Mouse (Mus musculus) megakaryocyte, embryonic 14.5 days (primary cell): ENCODE data around the gene Ttll11. TPM values are rescaled to one million over a fixed set of nuclear protein-coding genes. Genes with fewer than 3 reads are reported as not detected.

Experiments used
- H3K27me3 ChIP-seq: replicated peaks from 2 replicates; pipeline ENCODE3; 2012; ENCODE audit warnings: inconsistent platforms
- H3K36me3 ChIP-seq: replicated peaks from 2 replicates; pipeline ENCODE3; 2012; ENCODE audit warnings: low read length, inconsistent platforms, mixed read lengths
- H3K4me1 ChIP-seq: 2 replicates; pipeline ENCODE4 v1.6.1; 2012; ENCODE audit warnings: inconsistent platforms
- H3K4me3 ChIP-seq: replicated peaks from 2 replicates; pipeline ENCODE3; 2012; ENCODE audit warnings: moderate library complexity, mild to moderate bottlenecking, inconsistent platforms
- H3K9me3 ChIP-seq: 2 replicates; pipeline ENCODE4 v1.6.1; 2012; ENCODE audit warnings: inconsistent platforms
- FLI1 ChIP-seq: IDR thresholded peaks from 2 replicates; pipeline ENCODE4 v1.6.1; 2012; ENCODE audit warnings: low read length, inconsistent platforms, mixed read lengths
- GATA1 ChIP-seq: IDR thresholded peaks from 3 replicates; pipeline ENCODE4 v1.6.1; 2012; ENCODE audit warnings: mixed read lengths, low read length, inconsistent platforms, borderline replicate concordance
- polyA plus RNA-seq: library from polyadenylated mRNA; stranded (reverse); fragments of >175 nt; gene quantifications from 2 replicates; pipeline ENCODE4 v1.2.3, GENCODE M21; 2012; ENCODE audit warnings: low replicate concordance; ENCODE audit not compliant: insufficient read depth

Gene Ttll11
- polyA plus RNA-seq, 1 experiment, result 64.8 TPM

DNA sequence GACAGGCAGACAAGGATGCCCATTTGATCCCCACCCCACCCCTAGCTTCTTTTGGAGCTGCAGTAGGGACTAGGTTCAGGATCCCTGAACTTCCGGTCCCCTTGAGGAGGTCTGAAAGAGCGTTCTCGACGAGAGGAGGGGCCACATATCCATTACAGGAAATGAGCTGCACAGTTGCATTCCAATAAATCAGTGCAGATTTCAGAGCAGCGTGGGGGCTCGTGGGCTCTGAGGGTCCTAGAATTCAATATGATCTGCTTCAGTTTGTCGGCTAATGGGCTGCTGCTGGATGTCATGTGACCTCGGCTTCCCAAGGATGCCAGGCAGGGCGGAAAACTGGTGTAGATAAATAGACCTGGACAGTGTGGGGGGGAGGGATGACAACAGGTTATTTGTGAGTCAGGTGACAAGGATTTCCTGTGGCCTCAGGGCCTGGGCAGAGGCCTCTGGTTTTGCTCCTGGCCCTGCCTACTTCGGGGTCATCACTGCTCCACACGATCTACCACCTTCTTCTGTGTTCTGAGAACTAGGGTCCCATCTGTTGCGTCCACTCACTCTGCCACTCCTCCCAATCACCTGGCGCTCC, 240.0 kb downstream of the Ttll11 start:
- H3K9me3 ChIP-seq, result peaks cover 6% of the 10 kb centered on the region; the same call in 1 of the 2 replicates

DNA sequence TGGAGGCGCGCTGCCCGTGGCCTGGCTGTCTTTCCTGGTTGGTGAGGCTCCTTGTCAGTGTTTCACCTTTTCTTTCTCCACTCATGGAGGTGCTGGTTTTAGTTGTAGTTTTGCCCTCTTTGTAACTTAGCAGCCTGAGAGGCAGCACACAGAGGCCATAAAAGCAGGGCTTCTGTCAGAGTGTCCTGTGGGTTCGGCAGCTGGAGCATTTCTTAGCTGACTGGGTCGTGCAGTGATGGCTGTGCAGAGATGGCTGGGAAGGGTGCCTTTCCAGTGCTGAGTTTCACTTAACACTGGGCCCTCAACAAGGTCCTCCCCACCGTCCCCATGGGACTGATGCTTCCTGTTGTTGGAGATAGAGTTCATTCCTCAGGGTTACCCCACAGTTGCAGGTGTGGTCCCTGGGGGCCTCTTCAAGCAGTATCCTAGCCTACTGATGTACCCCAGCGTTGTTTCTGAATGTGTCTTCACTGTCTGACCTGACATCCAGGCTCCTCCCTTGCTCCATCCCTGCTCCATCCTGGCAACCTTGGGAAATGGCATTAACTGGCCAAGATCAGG, 242.2 kb downstream of the Ttll11 start:
- peaks cover 41% of the 10 kb centered on the region for H3K4me1 ChIP-seq
- H3K36me3 ChIP-seq, result peaks cover 21% of the 10 kb centered on the region
- peaks cover 21% of the 10 kb centered on the region for H3K9me3 ChIP-seq
- H3K4me3 ChIP-seq, result no peak overlapping the region
- TF ChIP-seq FLI1 (no peak), GATA1 (no peak)
- H3K27me3 ChIP-seq, result peaks cover 5% of the 10 kb centered on the region

More for the DNA sequence above, 240.0 kb downstream of the Ttll11 start:
- Histone ChIP-seq H3K27me3 (peaks cover 5% of the 10 kb centered on the region), H3K4me3 (no peak overlapping the region), H3K36me3 (peaks cover 12% of the 10 kb centered on the region), H3K4me1 (peaks cover 51% of the 10 kb centered on the region)
- no peak for TF ChIP-seq GATA1
- TF ChIP-seq FLI1, result no peak

DNA sequence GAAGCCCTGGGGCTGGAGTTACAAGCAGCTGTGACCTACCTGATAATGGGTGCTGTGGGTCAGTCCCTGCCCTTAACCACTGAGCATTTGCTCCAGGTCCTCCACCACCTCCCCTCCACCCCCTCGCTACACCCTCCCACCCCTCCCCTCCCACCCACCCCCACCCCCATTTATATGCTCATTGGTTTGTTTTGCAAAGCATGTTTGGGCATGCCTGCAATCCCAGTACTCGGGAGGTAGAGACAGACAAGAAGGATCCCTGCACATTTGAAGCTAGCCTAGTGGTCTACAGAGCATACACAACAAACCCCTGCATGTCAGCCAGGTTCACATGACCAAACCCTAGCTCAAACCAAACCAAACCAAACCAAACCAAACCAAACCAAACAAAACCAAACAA, 243.7 kb downstream of the Ttll11 start:
- H3K36me3 ChIP-seq, result peaks cover 22% of the 10 kb centered on the region
- TF ChIP-seq GATA1 (no peak), FLI1 (no peak)
- H3K27me3 ChIP-seq, result peaks cover 5% of the 10 kb centered on the region
- H3K4me1 ChIP-seq, result peaks cover 48% of the 10 kb centered on the region
- no peak overlapping the region for H3K4me3 ChIP-seq
- H3K9me3 ChIP-seq, result peaks cover 21% of the 10 kb centered on the region

DNA sequence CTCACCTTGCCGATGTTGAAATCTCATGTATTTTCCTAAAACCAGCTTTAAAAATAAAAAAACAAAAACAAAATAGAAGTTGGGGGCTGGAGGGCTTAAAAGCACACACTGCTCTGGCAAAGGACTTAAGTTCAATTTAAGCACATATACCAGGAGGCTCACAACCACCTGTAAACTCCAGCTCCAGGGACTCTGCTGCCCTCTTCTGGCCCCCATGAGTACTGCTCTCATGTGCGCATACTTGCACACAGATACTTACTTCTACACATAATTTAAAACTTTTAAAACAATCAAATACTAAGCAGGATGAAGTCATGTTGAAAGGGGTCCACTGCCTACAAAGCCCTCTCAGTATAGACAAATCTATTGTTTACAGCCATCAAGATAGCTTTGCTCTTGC, 244.7 kb downstream of the Ttll11 start:
- Histone ChIP-seq H3K36me3 (peaks cover 24% of the 10 kb centered on the region), H3K4me1 (peaks cover 48% of the 10 kb centered on the region), H3K27me3 (peaks cover 2% of the 10 kb centered on the region), H3K4me3 (no peak overlapping the region), H3K9me3 (peaks cover 21% of the 10 kb centered on the region)
- TF ChIP-seq GATA1, result no peak
- TF ChIP-seq FLI1, result no peak

DNA sequence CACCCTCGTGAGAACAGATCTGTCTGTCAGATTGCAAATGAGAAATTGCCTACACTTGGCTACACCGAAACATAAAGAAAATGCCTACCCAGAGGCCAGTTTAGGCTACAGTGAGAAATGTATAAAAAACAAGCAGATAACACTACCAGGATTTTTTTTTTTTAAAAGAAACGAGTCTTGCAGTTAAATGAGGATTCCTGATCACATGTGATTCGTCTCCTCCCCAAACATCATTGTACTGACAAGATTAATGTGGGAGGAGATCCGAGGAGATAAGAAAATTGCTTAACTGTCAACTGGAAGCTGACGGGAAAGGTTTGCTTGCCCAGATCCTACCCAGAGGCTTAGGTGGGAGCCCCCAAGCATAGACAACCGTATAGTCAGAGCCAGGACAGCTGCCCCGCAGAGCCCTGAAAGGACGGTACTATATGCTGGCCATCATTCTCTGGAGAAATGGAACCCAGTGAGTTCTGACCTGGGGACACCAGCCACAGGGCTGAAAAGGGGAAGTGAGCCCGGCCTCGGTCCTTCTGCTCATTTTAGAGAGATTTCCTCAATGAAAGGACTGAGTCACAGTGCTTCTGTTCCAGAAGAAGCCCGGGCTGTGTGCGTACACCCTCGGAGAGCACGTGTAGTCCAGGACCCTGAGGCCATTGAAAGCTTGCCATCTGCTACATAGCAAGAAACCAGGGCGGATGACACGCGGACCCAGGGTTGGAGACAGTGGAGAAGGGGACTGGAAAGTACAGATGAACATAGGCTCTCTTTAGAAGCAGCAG, 247.9 kb downstream of the Ttll11 start:
- Histone ChIP-seq H3K4me1 (peaks cover 62% of the 10 kb centered on the region), H3K27me3 (no peaks in the 10 kb centered on the region), H3K36me3 (peaks cover 34% of the 10 kb centered on the region), H3K9me3 (peaks cover 21% of the 10 kb centered on the region), H3K4me3 (peak overlapping the region; percentile 30)
- no peak for TF ChIP-seq GATA1
- TF ChIP-seq FLI1, result no peak

DNA sequence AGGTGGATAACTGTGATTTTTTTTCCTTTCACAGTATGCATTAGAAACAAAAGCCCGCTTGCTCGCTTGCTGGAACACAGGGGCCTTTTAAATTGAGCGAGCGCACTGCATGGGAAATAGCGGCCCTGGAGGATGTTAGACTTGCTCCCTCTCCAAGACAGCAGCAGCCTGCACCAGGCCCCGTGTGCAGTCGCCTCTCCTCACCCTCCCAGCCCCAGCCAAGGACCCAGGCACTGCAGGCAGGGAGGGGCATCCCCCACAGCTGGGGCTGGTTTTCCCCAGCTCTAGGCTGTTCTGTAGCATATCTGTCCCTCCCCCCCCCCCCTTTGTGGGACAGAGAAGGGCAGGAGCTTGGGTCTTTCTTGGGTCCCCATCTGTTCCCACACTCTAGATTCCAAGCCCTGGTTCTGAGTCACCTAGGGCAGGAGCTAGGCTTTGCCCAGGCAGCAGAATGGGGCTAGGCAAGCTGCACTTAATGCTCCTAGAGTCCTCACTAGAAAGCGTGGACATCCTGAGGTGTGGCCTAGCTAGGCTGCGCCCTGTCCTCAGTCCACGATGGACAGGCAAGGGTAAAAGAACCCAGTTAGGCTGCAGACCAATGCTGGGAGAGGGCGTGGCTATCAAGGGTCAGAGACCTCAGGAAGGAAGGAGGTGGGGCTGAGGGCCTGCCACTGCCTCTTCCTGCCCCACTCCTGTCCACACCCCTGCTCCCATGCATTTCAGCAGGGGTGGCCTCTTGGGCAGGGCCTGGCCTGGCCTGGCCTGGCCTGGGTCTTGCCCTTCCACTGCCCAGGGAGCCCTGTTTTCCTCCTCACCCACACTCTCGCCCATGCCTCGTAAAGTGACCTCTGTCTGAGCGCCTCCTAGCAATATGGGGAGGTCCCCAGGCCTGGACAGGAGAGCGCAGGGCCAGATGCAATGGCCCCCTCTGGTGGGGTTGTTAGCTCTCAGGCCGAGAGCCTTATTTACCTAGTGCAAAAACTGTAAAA, 250.3 kb downstream of the Ttll11 start:
- peak overlapping the region; percentile 83 for H3K4me3 ChIP-seq
- H3K4me1 ChIP-seq, result peaks cover 62% of the 10 kb centered on the region
- no peak for TF ChIP-seq GATA1
- no peaks in the 10 kb centered on the region for H3K27me3 ChIP-seq
- H3K36me3 ChIP-seq, result peaks cover 31% of the 10 kb centered on the region
- peaks cover 12% of the 10 kb centered on the region for H3K9me3 ChIP-seq

DNA sequence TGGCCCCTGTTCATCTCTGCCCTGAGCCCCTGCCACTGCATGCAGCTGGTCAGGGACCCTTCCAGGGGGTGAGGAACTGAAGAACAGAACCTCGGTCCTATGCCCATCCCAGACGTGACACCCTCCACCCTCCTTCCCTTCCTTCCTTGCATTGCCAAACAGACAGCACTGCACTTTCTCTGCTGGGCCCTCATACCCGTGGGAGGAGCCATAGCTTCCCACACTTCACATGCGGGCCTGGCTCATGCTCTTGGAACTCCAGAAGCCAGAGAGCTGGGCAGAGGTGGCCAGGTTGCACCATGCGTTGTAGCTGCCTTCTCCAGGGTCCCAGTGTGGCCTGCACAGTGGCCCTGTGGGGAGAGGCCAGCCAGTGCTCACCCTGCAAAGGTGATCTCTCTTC, 251.1 kb downstream of the Ttll11 start:
- Histone ChIP-seq H3K27me3 (no peaks in the 10 kb centered on the region), H3K36me3 (peaks cover 24% of the 10 kb centered on the region), H3K4me1 (peaks cover 65% of the 10 kb centered on the region), H3K4me3 (peak overlapping the region; percentile 42), H3K9me3 (peaks cover 5% of the 10 kb centered on the region; the same call in 1 of the 2 replicates)
- TF ChIP-seq GATA1, result no peak
- no peak for TF ChIP-seq FLI1

DNA sequence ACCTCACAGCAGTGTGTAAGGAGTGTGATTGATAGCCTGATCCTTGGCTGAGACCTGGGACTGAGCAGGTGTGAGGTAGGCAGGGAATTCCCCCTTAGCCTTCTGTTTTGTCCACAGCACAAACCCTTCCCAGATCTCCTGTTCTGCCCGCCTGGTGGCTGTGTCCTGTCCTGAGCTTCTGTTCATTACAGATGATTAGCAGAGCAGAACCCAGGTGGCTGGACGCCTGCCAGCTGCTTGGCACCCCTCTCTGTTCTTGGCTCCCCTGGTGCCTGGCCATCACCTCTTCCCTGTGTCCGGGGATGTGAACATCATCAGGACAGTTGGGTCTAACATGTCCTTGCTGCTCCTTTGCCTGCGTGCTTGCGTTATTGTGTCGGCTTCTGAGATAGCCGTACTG, 256.0 kb downstream of the Ttll11 start:
- Histone ChIP-seq H3K4me3 (no peak overlapping the region), H3K4me1 (peaks cover 45% of the 10 kb centered on the region), H3K36me3 (peaks cover 51% of the 10 kb centered on the region), H3K27me3 (peaks cover 23% of the 10 kb centered on the region), H3K9me3 (no peaks in the 10 kb centered on the region; the same call in 1 of the 2 replicates)
- TF ChIP-seq FLI1 (no peak), GATA1 (no peak)

DNA sequence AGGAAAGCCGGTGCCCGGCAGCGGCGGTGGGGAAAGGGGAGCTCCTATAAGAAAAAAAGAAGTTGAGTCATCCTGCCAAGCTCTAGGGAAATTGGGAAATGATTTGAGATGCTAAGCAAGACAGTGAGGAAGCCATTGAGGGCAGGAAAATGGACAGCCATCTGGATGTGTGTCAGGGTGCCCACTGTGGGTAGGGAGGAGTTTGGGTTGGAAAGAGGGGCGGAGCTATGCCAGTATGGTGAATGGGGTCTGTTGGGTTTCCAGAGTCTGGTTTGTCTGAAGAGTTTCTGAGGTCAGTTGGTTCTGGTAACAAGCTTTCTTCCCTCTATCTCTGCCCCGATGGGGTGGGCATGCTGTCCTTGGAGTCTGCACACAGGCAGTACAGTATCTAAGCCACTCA, 256.4 kb downstream of the Ttll11 start:
- no peaks in the 10 kb centered on the region; the same call in 1 of the 2 replicates for H3K9me3 ChIP-seq
- peaks cover 24% of the 10 kb centered on the region for H3K27me3 ChIP-seq
- TF ChIP-seq FLI1, result no peak
- TF ChIP-seq GATA1, result no peak
- H3K4me1 ChIP-seq, result peaks cover 45% of the 10 kb centered on the region
- no peak overlapping the region for H3K4me3 ChIP-seq
- peaks cover 50% of the 10 kb centered on the region for H3K36me3 ChIP-seq

DNA sequence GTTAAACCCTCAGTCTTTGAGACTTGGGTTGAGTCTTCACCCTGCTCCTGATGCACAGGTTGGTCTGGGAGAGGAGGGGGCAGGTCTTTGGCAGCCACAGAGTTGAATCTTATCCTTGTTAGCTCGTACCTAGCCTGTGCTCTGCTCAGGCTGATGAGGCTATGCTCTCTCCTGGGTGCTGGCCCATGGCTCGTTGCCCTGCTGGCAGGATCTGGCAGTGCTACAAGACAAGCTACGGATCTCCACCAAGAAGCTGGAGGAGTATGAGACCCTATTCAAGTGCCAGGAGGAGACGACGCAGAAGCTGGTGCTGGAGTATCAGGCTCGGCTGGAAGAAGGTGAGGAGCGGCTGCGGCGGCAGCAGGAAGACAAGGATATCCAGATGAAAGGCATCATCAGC, 256.9 kb downstream of the Ttll11 start:
- peaks cover 24% of the 10 kb centered on the region for H3K27me3 ChIP-seq
- peaks cover 45% of the 10 kb centered on the region for H3K4me1 ChIP-seq
- H3K9me3 ChIP-seq, result no peaks in the 10 kb centered on the region; the same call in 1 of the 2 replicates
- peaks cover 47% of the 10 kb centered on the region for H3K36me3 ChIP-seq
- TF ChIP-seq GATA1 (no peak), FLI1 (no peak)
- no peak overlapping the region for H3K4me3 ChIP-seq
